Mouse (Mus musculus) naive thymus-derived CD4-positive, alpha-beta T cell, adult 2 months (primary cell): ENCODE results near the gene Irgm2.
"Not testable (repeated sequence)": the region's sequence is repeated elsewhere in the genome, so short reads cannot be mapped to it uniquely, and the experiment has no call there.

ENCODE experiments used
- DNase-seq: peaks from one replicate; pipeline ENCODE4 v3.0.0-alpha.2; 2011; ENCODE audit warnings: low read depth

Irgm2 gene

GRCm38 (mm10) chr11:58213673-58214342, 14.4 kb downstream of the Irgm2 start:
- peak; percentile 45 for DNase-seq

DNA sequence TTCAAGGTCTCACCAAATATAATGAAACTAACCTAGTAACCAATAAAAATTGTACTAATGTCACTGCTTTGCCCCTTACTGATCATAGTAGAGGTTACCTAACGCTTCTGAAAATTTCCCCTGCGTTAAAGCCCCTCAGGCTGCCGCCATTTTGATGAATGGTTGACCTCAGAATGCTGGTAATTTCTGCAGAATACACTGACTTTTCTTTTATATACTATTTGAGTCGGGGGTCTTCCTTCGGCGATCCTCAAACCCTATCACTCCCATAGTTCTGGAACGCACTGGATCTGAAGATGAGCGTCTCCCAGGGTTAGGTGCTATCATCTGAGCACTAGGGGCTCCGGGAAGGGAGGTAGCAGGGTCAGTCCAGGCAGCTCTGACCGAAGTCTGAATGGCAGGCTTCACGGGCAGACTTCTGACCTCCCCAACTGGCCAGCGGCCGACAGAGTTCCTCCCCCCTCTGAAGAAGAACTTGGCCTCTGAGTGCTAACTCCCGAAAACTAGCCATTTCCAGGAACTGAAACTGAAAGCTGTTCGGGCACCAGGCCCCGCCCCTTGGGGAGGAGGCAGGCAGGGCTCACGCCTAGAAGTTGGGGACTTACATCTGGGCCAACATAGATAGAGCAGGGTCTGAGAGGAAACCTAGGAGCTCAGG, 15.1 kb downstream of the Irgm2 start:
- DNase-seq, result peak; percentile 87

GRCm38 (mm10) chr11:58215049-58215430, 15.6 kb downstream of the Irgm2 start:
- DNase-seq, result peak; percentile 38

DNA sequence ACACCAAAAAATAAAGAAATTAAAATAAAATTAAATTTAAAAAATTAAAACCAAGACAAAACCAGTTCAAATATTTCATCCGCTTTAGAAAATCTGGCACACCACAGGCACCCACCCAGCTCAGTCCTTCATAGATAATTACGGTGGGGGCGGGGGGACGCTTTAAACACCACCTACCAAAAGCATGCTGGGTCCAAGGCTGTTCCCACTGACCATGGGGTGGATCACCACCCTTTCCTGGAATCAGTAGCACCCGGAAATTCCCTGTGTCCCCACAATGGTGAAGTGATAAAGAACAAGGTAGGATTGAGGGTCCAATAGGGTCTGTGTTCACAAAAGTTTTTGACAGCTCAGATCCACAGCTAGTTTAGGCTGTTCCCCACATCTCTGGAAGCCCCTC, 16.4 kb downstream of the Irgm2 start:
- DNase-seq, result no peak

- DNase-seq, result peak; percentile 25
These were observed 17.4 kb downstream of the Irgm2 start for GRCm38 (mm10) chr11:58216823-58217222.

DNA sequence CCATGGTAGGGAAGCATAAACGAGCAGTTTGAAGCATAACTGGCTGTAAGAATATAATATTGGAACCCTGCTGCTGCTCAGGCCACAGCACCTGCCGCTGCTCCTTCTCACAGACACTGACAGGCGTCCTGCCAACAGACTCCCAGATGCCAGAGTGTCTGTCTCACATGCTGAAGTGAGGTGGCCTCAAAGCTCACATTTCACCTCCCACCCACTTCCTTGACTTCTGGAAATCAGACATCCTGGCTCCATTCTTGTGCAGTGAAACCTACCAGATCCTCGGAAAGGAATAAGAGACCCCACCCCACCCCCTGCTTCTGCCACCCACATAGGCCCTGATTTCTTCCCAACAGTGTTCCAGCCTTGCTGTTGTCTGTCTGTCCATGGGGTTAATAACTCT, 24.3 kb downstream of the Irgm2 start:
- peak; percentile 40 for DNase-seq

DNA sequence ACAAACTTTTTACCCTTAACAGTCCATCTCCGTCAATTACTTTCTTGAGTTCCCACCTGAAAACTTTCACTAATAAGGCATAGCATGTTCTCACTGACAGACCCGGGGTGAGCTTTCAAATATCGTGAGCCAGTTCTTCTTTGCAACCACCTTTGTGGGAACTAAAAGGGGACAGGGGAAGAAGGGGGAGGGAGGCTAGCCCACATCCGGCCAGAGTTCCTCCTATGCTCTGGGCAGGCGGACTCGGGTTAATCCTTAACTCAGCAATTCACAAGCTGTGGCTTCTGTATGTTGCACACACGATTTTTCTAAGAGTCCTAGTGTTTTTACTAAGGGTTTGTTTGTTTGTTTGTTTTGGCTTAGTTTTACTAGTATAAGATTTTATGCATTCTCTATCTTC, 24.9 kb downstream of the Irgm2 start:
- DNase-seq, result peak; percentile 61

DNA sequence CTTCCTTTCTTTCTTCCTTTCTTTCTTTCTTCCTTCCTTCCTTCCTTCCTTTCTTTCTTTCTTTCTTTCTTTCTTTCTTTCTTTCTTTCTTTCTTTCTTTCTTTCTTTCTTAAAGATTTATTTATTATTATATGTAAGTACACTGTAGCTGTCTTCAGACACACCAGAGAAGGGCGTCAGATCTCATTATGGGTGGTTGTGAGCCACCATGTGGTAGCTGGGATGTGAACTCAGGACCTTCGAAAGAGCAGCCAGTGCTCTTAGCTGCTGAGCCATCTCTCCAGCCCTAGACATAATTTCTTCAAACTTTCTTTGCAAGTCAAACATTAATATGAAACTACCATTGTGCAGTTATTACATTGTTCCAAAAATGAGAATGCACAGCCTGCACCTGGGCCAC, 25.5 kb downstream of the Irgm2 start:
- not testable (repeated sequence) for DNase-seq

- peak; percentile 88 for DNase-seq
These were observed 26.2 kb downstream of the Irgm2 start for GRCm38 (mm10) chr11:58225655-58226054.

DNA sequence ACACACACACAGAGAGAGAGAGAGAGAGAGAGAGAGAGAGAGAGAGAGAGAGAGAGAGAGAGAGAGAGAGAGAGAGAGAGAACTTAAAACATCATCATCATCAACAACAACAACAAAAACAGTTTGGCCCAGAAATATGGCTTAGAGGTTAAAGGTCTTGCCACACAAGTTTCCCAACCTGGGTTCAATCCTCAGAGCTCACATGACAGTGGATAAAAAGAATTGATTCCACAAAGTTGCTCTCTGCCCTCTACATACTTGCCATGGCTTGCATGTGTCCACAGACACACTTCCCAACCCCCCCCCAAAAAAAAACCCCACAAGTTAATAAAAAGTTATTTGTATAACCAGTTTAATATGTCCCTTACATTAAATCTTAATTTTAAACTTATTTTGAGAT, 27.0 kb downstream of the Irgm2 start:
- no peak for DNase-seq

DNA sequence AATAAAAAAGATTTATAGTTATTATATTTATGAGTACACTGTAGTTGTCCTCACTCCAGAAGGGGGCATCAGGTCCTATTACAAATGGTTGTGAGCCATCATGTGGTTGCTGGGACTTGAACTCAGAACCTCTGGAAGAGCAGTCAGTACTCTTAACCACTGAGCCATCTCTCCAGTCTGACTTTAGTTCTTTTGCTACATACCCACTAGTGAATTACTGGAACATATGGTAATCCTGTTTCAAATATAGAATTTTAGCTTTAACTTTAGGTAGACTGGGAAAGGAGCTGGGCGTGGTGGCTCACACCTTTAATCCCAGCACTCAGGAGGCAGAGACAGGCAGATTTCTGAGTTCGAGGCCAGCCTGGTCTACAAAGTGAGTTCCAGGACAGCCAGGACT, 28.6 kb downstream of the Irgm2 start:
- DNase-seq, result not testable (repeated sequence)

DNA sequence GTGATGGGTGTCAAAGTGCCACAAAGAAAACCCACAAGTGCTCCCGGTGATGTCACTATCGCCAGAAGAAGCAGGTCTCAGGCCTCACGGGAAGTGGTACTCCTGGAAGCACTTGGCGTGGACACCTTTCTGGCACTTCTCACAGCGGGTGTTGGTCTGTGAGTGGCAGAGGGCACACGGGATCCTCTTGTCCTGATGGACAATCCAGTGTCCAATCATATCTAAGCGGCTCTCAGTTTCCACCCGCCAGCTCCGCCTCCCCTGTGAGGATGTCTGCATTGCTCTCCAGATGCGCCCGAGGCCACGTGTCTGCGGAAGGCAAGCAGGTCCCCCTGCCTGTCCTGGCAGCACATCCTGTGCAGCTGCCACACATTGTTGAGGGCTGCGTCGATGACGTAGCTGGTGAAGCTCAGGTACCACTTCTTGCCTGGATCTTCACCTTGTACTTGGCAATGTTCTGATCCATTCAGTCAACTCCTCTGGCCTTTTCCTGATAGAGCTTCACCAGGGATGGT, 31.0 kb downstream of the Irgm2 start:
- DNase-seq, result peak; percentile 51

DNA sequence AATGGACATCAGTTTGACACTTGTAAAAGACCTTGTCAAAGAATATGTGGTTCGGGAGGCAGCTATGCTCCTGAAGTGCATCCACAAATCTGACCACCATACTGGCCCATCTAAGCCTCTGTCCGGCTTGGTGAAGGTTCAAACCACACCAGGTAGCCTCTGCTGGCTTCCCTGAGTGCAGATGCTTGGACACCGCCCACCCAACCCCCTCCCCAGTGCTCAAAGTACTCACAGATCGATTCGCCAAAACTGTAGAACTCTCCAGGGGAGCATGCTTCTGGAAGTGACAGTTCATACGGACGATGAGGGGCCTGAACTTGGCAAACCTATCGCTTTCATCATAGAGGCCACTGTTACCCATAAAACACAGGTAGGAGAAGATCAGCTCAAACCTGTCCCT, 31.7 kb downstream of the Irgm2 start:
- DNase-seq, result no peak

DNA sequence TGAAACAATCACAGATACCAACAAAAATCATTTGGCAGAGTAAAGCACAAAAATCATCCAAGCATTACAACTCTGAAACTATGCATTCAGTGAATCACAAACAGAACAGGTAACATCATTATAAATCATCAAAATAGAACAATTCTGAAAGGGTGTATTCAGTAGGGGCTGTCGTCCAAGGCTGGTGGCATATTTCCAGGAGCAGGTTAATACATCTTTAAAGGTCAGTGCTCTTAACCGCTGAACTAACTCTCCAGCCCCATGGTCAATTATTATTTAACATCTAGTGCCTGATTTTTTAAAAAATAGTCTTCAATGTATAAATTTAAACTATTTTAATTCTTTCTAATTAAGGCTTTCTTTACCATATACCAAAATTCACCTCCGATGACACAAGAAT, 35.1 kb downstream of the Irgm2 start:
- not testable (repeated sequence) for DNase-seq

DNA sequence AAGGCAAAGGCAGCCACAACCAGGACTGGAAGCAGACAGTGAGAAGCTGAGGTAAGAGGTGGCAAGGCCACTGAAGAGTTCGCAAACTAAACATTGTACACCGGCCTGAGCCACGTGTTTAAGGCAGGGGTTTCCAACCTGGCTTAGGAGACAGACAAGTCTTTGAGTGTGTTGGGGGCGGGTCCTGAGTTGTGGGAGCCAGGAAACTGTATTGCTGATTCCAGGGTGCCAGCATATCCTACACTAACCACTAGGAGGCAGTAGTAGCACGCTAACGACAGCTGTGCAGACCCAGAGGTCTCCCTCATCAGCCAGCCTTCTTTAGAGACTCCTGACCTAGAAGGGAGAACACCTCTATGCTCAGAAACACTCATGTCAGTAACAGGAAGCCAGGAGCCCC, 35.7 kb downstream of the Irgm2 start:
- peak; percentile 84 for DNase-seq

DNA sequence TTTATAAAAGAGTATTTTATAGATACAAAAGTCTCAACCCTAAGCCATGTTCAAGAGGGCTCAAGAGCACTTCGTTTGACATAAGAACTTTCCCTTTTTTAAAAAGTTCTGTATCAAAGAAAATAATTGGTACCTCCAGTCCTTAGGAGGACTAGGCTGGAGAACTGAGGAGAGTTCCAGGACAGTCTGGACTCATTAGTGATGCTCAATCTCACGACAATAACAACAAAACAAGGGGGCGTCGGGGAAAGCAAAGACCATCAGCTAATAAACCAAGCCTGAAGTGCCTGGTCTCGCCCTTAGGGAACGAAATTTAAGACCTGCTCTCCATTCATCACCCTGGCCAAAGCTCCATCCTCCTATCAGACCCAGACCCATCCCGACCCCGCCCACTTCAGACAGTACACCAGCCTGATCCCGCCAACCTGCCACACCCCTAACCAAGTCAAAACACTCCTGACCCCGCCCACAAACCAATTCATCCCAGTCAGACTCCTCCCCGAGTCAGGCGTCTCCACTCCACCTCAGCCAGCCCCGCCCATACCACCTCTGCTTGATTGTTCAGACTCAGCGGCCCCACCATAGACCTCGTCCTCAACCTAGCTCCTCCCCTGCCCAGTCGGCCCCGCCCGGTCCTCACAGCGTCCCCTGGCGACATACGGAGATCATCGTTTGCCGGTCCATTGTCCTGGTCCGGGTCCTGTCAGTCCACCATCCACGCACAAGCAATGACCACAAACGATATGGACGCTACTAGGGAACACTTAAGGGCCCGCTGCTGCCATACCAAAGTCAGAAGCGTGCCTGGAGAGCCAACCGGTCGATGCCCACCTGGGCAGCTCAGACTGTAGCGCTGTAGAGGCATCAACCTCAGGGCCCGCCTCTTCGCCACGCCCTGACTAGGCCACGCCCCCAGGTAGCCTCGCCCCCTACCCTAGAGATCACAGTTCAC, 39.7 kb downstream of the Irgm2 start:
- DNase-seq, result peak; percentile 82

- no peak for DNase-seq
These were observed 47.9 kb downstream of the Irgm2 start for GRCm38 (mm10) chr11:58247294-58247693.

- no peak for DNase-seq
These were observed 50.0 kb downstream of the Irgm2 start for GRCm38 (mm10) chr11:58249203-58249981.

DNA sequence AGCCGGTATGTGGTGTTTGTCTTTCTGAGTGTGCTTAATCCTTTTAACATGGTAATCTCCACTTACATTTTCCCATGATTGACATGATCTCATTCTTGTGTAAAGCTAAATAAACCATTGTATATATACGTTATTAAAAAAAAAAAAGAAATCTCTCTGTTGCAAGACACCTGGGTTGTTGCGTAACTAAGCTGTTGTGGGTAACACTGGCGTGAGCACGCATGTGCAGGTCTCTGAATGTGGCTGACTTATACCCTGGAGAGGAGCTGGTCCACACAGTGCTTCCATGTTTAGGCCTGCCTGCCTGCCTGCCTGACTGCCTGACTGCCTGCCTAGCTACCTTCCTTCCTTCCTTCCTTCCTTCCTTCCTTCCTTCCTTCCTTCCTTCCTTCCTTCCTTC, 51.1 kb downstream of the Irgm2 start:
- DNase-seq, result no peak

DNA sequence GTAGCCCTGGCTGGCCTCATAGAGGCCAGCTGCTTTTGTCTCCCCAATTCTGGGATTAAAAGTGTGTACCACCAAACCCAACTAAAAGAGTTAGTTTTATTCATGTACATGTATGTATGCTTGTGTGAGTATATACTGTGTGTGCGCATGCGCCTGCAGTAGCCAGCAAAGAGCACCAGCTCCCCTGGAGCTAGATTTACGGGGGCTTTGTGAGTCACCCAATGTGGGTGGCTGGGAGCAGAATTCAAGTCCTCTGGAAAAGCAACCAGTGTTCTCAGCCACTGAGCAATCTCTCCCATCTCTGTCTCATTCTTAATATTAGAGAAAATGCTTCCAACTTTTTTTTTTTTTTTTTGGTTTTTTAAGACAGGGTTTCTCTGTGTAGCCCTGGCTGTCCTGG, 55.0 kb downstream of the Irgm2 start:
- DNase-seq, result no peak

GRCm38 (mm10) chr11:58257816-58258215, 58.4 kb downstream of the Irgm2 start:
- DNase-seq, result no peak

DNA sequence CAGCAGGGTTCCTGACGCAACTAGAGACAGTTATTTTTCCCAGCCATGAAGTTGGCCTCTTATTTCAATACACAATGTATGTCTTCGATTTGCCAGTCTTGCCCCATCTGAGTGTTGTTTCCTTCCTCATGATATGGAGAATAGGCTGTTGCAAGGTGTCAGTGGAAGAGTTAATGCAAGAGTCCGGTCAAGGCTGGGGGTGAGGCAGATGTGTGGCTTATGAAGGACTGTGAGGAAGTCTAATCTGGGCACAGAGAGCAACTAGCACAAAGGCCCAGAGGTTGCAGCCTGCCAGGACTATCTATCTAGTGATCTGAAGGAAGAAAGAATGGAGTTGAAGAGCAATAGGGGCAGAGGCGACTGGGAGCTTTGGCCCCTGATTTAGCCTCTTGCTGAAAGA, 60.7 kb downstream of the Irgm2 start:
- DNase-seq, result no peak
